Mouse (Mus musculus) heart, adult 8-10 months (tissue): ENCODE results near the gene Sde2. TPM values are rescaled to one million over a fixed set of nuclear protein-coding genes. Genes with fewer than 3 reads are reported as not detected.
"Not testable (repeated sequence)": the region's sequence is repeated elsewhere in the genome, so short reads cannot be mapped to it uniquely, and the experiment has no call there.

Experiments used
- DNase-seq: peaks from one replicate; pipeline ENCODE4 v3.0.0; 2022; ENCODE audit warnings: low spot score
- total RNA-seq, 4 experiments: library from RNA; stranded (reverse); gene quantifications; 2 replicates each; pipeline ENCODE4 v1.2.4; 2022

Gene Sde2
- total RNA-seq, 4 experiments from 2014 or later: 10.1 to 12.9 (median 11.0) TPM

GRCm38 (mm10) chr1:180888556-180889042 lies 37.7 kb downstream of the Sde2 start:
- DNase-seq: peak; percentile 93

GRCm38 (mm10) chr1:180889172-180889571 lies 38.2 kb downstream of the Sde2 start:
- DNase-seq: no peak

GRCm38 (mm10) chr1:180889841-180890240 lies 38.9 kb downstream of the Sde2 start:
- DNase-seq: no peak

- no peak for DNase-seq
Observed at GRCm38 (mm10) chr1:180892808-180893207, 41.9 kb downstream of the Sde2 start, which contains the start of gene Lefty2. Gene Lefty2 (plus strand): TSS chr1:180893108.

GRCm38 (mm10) chr1:180894088-180894987 lies 43.4 kb downstream of the Sde2 start:
- not testable (repeated sequence) for DNase-seq

GRCm38 (mm10) chr1:180901107-180901506 lies 50.2 kb downstream of the Sde2 start:
- peak; percentile 69 for DNase-seq

GRCm38 (mm10) chr1:180902915-180903314 lies 52.0 kb downstream of the Sde2 start:
- DNase-seq: no peak

- no peak for DNase-seq
Observed at GRCm38 (mm10) chr1:180903666-180904038, 52.7 kb downstream of the Sde2 start.

- peak; percentile 91 for DNase-seq
Observed at GRCm38 (mm10) chr1:180904039-180904814, 53.3 kb downstream of the Sde2 start, which contains the start of gene Pycr2. Gene Pycr2 (plus strand): TSS chr1:180904293.

GRCm38 (mm10) chr1:180904815-180905080 lies 53.8 kb downstream of the Sde2 start:
- DNase-seq: no peak

GRCm38 (mm10) chr1:180905307-180905706 lies 54.4 kb downstream of the Sde2 start:
- DNase-seq: no peak

GRCm38 (mm10) chr1:180905876-180906275 lies 54.9 kb downstream of the Sde2 start:
- DNase-seq: no peak

- DNase-seq: no peak
Observed at GRCm38 (mm10) chr1:180906461-180907147, 55.7 kb downstream of the Sde2 start.

- no peak for DNase-seq
Observed at GRCm38 (mm10) chr1:180911138-180911537, 60.2 kb downstream of the Sde2 start.

- DNase-seq: no peak
Observed at GRCm38 (mm10) chr1:180911653-180912287, 60.8 kb downstream of the Sde2 start.

- no peak for DNase-seq
Observed at GRCm38 (mm10) chr1:180912792-180913191, 61.9 kb downstream of the Sde2 start.

- DNase-seq: no peak
Observed at GRCm38 (mm10) chr1:180913797-180914196, 62.9 kb downstream of the Sde2 start.

- no peak for DNase-seq
Observed at GRCm38 (mm10) chr1:180916425-180916824, 65.5 kb downstream of the Sde2 start.

GRCm38 (mm10) chr1:180917053-180917452 lies 66.1 kb downstream of the Sde2 start:
- DNase-seq: no peak
